Mouse (Mus musculus) spleen, postnatal 36 days (tissue): ENCODE results near the gene Ints5.
"Not testable (repeated sequence)": the region's sequence is repeated elsewhere in the genome, so short reads cannot be mapped to it uniquely, and the experiment has no call there.

Experiments
- DNase-seq, 2 experiments: peaks; one replicate each; pipeline ENCODE4 v3.0.0; 2022; ENCODE audit warnings: low spot score in 2 of 2, mixed read lengths in 1 of 2

Gene Ints5

DNA sequence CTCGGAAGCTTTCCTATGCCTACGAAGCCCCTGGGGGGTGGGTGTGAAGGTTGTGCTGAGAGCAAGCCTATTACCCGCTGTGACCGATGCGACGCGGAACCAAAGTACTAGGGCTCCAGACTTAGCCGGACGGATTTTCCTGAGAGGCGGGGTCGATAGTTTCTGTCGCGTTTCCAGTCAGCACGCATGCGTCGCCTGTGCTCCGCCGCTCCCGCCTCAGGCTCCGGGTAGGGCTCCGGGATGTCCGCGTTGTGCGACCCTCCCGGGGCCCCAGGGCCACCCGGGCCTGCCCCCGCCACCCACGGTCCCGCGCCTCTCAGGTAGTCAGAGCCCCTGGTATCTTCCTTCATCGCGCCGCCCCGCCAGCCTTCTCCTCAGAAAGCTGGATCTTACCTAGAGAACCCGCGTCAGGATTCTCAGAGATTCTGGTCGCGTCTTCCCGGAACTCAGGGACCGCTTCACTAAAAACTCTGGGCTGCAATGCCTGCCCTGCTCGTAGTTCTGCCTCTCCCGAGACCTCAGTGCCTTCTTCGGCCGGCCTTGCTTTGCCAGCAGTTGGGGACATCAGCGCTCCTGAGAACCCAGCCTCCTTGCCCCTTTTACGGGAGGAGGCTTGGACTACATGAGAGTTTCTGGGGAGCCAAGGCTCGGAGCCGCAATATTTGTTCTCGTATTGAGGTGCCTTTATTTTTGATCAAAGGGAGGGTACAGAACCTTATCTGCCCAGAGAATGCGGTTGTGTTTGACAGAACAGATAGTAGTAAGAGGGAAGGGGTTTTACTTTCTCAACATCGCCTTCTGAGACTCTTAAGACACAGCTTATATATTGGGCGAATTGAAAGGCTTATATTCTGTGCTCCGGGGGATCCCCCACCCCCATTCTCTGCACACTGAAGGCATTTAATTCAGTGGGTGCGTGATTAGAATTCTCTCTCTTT lies at the start of gene Ints5:
TSS of gene Ints5 (plus strand) at position 177 of the 938 bp plus-strand sequence.
- peak; percentile 78 to 85 for DNase-seq

DNA sequence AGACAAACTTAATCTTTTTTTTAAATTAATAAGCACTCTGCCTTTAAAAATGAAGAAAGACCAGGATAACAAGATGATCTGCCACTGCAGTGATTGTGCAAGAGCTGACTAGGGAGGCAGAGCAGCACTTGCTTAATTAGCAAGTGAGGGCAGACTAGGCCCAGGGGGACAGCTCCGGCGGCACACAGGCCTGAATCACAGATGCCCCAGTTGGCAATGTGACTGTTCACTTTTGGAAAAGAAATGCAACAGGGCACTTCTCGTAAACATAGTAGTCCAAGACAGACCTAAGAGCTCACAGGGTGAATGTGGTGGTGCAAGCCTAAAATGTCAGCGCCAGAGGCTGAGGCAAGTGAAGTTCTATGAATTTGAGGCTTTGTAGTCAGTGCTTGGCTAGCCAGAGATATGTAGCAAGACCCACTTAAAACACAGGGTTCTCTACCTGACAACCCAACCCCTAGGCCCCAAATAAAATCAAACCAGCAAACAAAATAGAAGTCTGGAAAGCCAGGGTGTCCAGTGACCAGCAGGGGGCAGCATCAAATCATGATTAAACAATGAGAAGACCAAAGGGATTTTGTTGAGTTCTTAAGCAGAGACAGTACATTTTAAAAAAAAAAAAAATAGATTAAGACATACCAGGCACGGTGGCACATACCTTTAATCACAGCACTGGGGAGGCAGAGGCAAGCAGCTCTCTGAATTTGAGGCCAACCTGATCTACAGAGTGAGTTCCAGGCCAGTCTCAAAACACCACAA lies 48.3 kb upstream of the Ints5 start:
- peak; percentile 63 to 79 for DNase-seq

DNA sequence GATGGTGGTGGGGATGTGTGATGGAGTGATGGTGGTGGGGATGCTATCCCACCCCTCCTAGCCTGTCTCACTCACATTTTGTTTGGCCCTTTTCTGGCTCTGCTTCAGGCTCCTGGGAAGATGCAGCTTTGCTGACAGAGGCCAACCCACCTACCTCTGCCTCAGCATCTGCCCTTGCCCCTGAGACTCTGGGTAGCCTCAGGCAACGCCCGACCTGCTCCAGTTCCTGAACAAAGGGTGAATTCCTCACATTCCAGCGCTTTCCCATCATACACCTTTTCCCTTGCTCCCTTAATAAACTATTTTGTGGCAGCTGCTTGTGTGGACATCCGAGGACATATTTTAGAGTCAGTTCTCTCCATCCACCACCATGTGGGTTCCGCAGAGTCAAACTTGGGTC lies 44.4 kb upstream of the Ints5 start:
- DNase-seq: no peak

DNA sequence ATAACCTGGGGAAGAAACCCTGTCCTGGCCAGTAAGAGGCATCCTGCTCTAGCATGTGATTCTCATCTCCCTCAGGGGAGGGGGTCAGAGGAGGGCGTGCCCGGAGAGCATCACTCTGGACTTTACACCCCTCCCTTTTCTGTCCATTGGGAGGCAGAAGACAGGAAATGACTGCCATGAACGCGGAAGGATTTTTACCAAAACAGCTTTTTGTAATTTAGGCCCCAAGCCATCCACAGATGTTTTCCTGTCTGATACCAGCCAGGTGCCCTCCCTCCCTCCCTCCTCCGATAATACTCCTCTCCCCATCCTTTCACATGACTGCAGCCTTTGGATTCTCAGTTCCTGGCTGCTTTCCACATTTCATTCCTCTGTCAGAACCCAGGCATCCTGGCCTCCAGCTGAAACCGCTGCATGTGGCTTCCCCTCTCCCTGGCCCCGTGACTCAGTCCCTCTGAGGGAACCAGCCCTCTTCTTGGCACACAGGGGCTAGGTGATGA lies 42.4 kb upstream of the Ints5 start, which contains the start of gene Lrrn4cl:
TSS of gene Lrrn4cl (plus strand) at position 367 of the 500 bp plus-strand sequence.
- DNase-seq: no peak

DNA sequence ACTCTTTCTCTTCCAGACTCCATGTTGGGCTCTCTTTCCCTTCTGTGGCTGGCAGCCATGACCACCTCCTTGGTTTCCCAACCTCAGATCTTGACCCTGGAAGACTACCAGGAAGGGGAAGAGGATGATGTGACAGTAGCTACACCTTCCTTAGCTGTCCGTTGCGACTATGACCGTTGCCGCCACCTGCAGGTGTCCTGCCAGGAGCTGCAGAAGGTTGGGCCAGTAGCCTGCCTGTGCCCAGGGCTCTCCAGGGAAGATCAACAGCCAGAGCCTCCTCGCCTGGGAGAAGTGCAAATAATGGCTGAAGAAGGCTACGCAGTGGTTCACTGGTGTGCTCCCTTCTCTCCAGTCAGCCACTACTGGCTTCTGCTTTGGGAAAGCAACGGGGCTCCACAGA lies 41.2 kb upstream of the Ints5 start:
- no peak for DNase-seq

DNA sequence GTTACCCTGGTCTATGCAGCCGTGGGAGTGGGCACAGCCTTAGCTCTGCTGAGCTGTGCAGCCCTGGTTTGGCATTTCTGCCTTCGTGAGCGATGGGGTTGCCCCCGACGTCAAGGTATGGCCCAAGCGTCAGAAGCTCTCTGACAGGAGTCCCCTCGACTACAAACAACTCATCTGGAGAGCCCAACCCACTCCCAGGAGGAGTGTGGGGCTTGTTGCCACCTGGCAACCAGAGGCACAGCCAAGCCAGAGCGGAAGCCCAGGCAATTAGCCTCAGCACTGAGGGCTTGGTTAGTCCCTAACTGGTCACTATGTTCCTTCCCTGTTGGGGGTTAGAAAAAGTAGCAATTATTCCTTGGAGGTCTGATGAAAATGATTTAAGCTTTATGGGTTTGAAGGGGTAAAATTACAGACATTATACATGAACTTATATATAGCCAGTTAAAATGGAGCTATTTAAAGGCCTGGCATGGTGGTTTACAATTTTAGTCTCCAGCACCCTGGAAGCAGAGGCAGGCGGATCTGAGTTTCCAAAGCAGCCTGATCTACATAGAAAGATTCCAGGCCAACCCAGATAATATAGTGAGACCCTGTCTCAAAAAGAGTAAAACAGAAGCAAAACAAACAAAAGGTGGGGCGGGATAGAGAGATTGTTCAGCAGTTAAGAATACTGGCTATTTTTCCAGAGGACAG lies 40.4 kb upstream of the Ints5 start:
- DNase-seq: no peak

DNA sequence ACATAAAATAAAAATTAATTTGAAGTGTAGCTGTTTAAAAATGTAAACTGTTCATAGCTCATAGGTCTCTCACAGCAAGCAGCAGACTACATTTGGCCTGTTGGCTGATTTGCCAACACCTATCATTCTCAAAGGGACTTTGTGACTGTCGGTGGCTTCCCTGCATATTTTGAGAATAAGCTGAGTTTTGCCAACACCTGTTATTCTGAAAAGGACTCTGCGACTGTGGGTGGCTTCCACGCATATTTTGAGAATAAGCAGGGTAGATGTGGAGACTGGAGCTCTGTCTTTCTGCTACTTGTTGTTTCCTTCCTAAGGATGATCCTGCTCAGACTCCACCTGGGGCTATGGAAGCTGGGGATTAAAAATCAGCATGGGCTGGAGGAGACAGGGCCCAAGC lies 39.7 kb upstream of the Ints5 start:
- no peak for DNase-seq

DNA sequence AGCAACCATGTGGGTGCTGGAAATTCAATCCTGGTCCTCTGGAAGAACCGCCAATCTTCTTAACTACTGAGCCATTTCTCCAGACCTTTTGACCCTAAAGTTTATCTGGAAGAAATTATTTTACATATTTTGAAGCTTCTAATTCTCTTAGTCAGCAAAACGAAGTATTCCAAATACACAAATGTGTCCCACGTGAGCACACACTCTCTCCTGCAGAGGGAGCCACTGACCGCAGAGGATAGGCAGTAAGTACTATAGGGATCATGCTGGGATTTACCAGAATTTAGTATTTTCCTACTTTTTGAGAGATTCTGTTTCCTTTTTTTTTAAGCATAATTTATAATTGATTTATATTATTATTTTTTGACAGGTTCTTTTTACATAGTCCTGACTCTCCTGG lies 35.1 kb upstream of the Ints5 start:
- DNase-seq: peak in 1 of 2 experiments; percentile 46

DNA sequence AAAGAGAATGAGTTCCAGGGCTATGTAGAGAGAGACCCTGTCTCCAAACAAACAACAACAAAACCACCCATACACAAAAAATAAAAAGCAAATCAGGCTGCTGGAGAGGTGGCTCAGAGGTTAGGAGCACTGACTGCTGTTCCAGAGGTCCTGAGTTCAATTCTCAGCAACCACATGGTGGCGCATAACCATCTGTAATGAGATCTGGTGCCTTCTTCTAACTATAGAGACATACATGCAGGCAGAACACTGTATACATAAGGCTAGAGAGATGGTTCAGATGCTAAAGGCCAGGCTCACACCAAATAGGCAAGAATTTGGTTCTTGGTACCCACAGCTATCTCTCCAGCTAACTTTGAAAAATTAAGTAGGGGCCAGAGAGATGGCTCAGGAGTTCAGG lies 33.8 kb upstream of the Ints5 start:
- DNase-seq: peak; percentile 43 to 56

DNA sequence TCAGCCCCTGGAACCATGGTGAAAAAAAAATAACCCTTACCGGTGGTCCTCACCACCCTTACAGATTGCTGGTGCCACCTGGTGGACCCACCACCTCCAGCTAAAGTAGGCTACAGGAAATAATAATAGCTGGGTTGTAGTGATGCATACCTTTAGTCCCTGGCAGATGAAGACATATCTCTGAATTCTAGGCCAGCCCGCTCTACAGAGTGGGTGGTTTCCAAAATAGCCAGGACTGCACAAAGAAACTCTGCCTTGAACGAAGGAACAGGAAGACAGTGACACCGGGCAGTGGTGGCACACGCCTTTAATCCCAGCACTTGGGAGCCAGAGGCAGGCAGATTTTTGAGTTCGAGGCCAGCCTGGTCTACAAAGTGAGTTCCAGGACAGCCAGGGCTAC lies 28.5 kb upstream of the Ints5 start:
- no peak for DNase-seq

DNA sequence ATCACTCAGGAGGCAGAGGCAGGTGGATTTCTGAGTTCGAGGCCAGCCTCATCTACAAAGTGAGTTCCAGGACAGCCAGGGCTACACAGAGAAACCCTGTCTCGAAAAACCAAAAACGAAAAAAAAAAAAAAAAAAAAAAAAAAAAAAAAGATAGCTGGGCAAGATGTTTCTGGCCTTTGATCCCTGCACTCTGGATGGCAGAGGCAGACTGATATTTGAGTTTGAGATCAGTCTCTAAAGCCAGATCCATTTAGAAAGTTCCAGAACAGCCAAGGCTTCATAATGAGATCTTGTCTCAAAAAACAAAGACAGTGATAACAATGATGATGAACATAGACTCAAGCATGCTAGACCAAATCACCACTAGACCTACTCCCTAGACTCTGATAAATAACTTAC lies 22.4 kb upstream of the Ints5 start:
- not testable (repeated sequence) for DNase-seq

DNA sequence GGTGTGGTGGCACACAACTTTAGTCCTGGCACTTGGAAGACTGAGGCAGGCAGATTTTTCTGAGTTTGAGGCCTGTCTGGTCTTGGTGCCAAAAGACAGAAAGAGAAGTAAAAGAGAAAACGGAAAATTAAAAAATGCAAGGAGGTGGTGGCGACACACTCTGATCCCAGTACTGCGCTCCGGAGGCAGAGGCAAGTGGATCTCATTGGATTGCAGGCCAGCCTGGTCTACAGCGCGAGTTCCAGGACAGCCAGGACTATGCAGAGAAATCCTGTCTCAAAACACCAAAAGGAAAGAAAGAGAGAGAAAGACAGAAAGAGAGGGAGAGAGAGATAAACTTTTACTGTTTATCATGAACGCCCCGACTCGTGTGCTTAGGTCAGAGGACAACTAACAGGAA lies 22.0 kb upstream of the Ints5 start:
- no peak for DNase-seq

DNA sequence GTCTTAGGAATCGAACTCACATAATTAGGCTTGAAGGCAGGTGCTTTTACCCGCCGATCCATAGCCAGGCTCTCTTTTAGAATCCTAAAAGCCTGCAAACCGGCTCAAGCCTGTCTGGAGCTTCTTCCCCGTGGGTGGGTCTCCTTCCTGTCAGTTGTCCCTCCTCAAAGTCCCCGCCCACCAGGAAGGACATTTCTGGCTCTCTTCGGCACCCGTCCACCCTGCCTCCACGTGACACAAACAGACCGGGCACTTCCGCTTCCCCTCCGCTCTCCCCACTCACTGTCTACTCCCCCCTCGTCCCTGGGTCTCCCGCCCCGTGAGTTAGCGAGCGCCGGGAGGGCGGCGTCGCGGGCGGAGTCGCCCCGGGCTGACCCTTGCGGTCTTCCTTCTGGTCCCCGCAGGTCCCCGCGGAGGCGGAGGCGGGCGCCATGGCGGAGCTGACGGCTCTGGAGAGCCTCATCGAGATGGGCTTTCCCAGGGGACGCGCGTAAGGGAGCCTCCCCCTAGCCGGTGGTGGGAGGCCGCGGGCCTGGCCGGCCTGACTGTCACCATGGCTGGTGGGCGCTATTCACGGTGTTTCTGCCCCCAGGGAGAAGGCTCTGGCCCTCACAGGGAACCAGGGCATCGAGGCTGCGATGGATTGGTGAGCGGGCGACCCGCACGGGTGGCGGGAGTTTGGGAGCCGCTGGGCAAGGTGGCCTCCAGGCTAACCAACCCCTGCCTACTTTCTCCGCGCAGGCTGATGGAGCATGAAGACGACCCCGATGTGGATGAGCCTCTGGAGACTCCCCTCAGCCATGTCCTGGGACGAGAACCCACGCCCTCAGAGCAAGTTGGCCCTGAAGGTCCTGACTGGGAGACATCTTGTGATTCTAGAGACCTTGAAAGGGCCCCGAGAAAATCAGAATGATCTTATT lies 21.3 kb upstream of the Ints5 start, which contains the start of gene Ubxn1:
TSS of gene Ubxn1 (plus strand) at position 230 of the 920 bp plus-strand sequence.
- DNase-seq: peak; percentile 96 to 97

DNA sequence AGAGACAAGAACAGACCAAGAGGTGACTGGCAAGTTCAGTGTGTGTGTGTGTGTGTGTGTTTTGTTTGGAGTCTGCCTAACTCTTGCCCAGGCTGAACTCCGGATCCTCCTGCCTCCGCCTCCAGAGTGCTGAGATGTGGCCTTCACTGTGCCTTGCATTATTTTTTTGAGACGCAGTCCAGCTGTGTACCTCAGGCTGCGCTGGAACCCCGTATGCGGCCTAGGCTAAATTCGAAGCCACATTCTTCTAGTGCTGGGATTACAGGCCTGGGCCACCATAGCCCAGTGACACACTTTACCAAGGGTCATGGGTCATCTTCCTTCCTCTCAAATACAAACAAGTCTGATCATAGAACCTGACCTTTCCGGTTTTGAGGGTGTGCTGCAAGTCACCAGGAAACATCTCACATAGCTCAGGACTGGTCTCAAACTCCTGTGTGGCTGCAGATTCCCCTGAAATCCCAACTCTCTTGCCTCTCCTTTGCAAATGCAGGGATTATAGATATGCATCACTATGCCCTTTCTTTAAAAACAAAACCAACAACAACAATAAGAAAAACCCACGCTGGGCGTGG lies 20.5 kb upstream of the Ints5 start:
- no peak for DNase-seq

DNA sequence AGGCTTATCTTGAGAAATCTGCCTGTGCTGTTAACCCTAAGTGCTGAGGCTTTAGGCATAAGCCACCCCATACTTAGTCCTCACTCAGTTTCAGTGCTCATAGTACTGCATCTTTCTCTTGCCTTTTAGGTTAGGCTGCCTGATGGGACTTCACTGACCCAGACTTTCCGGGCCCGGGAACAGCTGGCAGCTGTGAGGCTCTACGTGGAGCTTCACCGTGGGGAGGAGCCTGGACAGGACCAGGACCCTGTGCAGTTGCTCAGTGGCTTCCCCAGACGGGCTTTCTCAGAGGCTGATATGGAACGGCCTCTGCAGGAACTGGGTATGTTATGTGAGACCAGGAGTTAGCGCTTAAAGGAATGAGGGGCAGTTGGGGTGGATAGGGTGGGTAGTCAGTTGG lies 17.8 kb upstream of the Ints5 start:
- DNase-seq: no peak

DNA sequence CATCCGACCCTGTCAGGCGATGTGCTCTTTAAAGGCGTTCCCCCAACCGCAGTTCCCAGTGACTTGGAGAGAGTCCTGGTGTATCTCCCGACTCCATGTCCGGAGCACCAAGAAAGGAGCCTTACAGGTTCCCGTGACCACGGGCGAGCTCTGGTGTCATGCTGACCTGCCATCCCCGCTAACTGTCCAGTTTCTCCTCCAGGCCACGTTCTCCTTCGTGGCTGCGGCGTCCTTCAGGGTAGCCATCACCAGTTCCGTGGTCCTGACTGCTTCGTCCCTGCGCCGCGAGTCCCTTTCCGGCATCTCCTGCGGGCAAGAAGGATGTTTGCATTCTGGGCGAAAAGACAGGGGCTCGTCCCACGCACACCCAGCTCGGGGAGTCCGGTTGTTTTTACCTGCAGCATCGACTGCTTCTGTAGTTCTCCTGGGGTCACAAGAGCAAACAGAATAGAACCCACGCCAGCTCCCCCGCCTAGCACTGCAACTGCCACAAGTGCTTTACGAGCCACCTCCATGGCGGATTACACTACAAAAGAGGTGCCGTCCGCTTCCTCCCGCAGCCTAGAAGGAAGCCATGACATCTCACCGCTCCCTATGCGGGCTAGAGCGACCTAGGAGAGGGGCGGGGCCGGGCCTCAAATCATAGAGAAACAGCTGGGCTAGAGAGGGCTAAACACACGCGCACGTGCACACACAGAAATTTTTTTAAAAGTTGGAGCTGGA lies 12.3 kb upstream of the Ints5 start, which contains the start of gene Uqcc3:
TSS of gene Uqcc3 (minus strand) at position 613 of the 723 bp plus-strand sequence.
- peak; percentile 89 to 91 for DNase-seq

DNA sequence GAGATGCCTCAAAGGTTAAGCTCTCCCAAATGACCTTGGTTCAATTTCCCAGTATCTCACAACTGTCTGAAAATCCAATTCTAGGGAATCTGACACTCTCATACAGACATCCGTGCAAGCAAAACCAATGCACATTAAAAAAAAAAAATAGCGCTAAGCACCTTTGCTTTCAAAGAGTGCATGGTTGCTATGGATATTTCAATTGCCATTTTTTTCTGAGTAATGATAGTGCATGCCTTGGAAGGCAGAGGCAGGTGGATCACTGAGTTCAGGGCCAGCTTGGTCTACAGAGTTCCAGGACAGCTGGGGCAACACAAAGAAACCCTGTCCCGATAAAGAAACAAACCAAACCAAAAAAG lies 11.8 kb upstream of the Ints5 start:
- no peak for DNase-seq

DNA sequence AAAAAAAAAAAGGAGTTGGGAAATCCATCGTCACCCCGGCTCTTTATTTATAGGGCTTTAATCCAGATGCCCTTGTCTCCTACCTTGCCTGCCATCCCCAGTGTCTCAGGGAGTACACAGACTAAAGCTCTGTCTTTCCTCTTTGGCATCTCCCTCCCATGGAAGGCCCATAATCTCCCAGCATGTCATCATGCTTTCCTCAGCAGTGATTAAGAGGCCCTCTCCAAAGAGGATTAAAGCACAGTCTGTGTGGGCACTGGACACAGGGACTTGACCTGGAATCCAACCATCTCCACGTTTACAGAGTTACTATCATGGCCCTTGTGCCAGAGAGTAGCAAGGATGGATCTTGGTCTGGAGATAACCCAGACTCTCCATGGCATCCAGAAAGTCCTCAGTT lies 9.2 kb upstream of the Ints5 start, which contains the start of the genes Lbhd1 and Gm49403:
TSS of gene Lbhd1 (plus strand) at position 117 of the 400 bp plus-strand sequence.
TSS of gene Gm49403 (plus strand) at position 315 of the 400 bp plus-strand sequence.
- no peak for DNase-seq

DNA sequence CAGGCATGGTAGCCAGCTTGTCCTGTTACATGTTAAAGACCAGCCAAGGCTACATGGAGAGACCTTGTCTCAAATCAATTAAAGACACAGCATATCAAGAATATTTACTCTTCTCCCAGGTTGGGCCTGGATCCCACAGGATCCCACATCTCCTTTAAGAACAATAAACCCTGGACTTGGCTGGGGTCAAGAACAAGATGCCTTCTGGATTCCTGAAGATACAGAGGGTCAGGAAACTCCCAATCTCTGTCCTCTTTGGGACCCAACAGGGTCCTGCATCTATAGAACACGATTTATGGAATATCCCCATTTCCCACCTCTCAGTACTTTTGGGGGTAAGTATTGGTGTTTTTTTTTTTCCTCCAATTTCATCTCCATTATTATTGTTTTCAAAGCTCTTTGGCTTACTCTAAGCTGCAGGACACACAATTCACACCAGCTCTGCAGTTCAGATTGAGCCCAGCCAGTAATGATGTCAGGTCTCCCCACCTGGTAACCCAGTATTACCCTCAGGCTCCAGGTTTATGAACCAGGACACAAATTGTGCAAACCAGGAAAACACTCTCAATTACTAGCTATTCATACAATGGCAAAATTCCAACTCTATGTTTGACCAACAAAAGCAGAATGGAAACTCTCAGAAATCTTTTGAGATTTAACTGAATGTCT lies 5.8 kb upstream of the Ints5 start:
- no peak for DNase-seq
